Mouse (Mus musculus) heart, embryonic 14.5 days (tissue): ENCODE results near the gene Gm8011. TPM values are rescaled to one million over a fixed set of nuclear protein-coding genes. Genes with fewer than 3 reads are reported as not detected.
"Not testable (repeated sequence)": the region's sequence is repeated elsewhere in the genome, so short reads cannot be mapped to it uniquely, and the experiment has no call there.

ENCODE experiments used
- ATAC-seq: fragments of 200-750 bp; cut with Nextera tagmentation; 2 replicates; pipeline ENCODE4 v1.8.0; 2017; ENCODE audit warnings: low read depth, moderate TSS enrichment; ENCODE audit not compliant: insufficient number of reproducible peaks, insufficient read depth, low FRiP score
- H3K27ac ChIP-seq, 2 experiments: fragments of 200-500 bp in 1 of 2; fragments of 300-500 bp in 1 of 2; sonication (generic) in 1 of 2; replicated peaks in 1 of 2; 2 replicates each; pipeline ENCODE4 v1.5.1; 2012 to 2014; ENCODE audit warnings: low read depth in 2 of 2, low read length in 2 of 2, control low read depth in 1 of 2, mild to moderate bottlenecking in 1 of 2, mixed read lengths in 1 of 2; ENCODE audit not compliant: control insufficient read depth in 1 of 2, insufficient read depth in 1 of 2
- H3K27me3 ChIP-seq: fragments of 300-500 bp; sonication (generic); 2 replicates; pipeline ENCODE4 v1.6.1; 2014; ENCODE audit warnings: mild to moderate bottlenecking, low read length, control low read depth; ENCODE audit not compliant: control insufficient read depth, insufficient read depth
- H3K36me3 ChIP-seq: fragments of 300-500 bp; sonication (generic); 2 replicates; pipeline ENCODE4 v1.6.1; 2014; ENCODE audit warnings: mild to moderate bottlenecking, control low read depth, low read length, mixed read lengths; ENCODE audit not compliant: control insufficient read depth, insufficient read depth
- H3K4me1 ChIP-seq, 2 experiments: fragments of 200-500 bp in 1 of 2; fragments of 300-500 bp in 1 of 2; sonication (generic) in 1 of 2; 2 replicates each; pipeline ENCODE4 v1.6.1; 2012 to 2014; ENCODE audit warnings: low read length in 2 of 2, control low read depth in 1 of 2, mixed read lengths in 1 of 2; ENCODE audit not compliant: control insufficient read depth in 2 of 2, insufficient read depth in 2 of 2
- H3K4me2 ChIP-seq: fragments of 300-500 bp; sonication (generic); 2 replicates; pipeline ENCODE4 v1.6.1; 2014; ENCODE audit warnings: mild to moderate bottlenecking, low read length
- H3K4me3 ChIP-seq, 2 experiments: fragments of 200-500 bp in 1 of 2; fragments of 300-500 bp in 1 of 2; sonication (generic) in 1 of 2; 2 replicates each; pipeline ENCODE4 v1.5.1; 2012 to 2014; ENCODE audit warnings: low read length in 2 of 2, mild to moderate bottlenecking in 2 of 2, control low read depth in 1 of 2, low read depth in 1 of 2, moderate library complexity in 1 of 2; ENCODE audit not compliant: control insufficient read depth in 1 of 2, insufficient read depth in 1 of 2
- H3K9ac ChIP-seq: fragments of 300-500 bp; sonication (generic); 2 replicates; pipeline ENCODE4 v1.6.1; 2014; ENCODE audit warnings: mild to moderate bottlenecking, low read length
- H3K9me3 ChIP-seq: fragments of 300-500 bp; sonication (generic); 2 replicates; pipeline ENCODE4 v1.6.1; 2016; ENCODE audit warnings: low read length, control low read depth; ENCODE audit not compliant: control insufficient read depth
- WGBS: fragments of 180-500 bp; shearing (Covaris S2); extraction: QIAGEN DNeasy Blood & Tissue Kit; methylation state at CpG from one replicate; pipeline ENCODE4 v1.1.7; 2014; 5-methylcytosine and 5-hydroxymethylcytosine counted together
- polyA plus RNA-seq: library from polyadenylated mRNA; unstranded; fragments of >200 nt; fragmentation: Nextera tagmentation; extraction: Ambion mirVana; gene quantifications from 2 replicates; pipeline ENCODE4 v1.2.1, GENCODE M21; 2014

Gene Gm8011
- polyA plus RNA-seq: not detected in 2 replicates

- not testable (repeated sequence) for H3K9me3 ChIP-seq, H3K27me3 ChIP-seq, H3K27ac ChIP-seq, H3K36me3 ChIP-seq, H3K4me1 ChIP-seq, H3K4me2 ChIP-seq, H3K4me3 ChIP-seq, ATAC-seq, H3K9ac ChIP-seq
- WGBS: 40% methylated on average over 2 of the region's 2 CpGs
These were observed at the start of gene Gm8011 for GRCm38 (mm10) chr14:42463581-42463980. Gene Gm8011, plus strand, starts transcription at chr14:42463881.

GRCm38 (mm10) chr14:42439573-42439972 lies 24.1 kb upstream of the Gm8011 start, which contains the start of gene Gm8005:
Gene Gm8005, minus strand, starts transcription at chr14:42439673.
- not testable (repeated sequence) for H3K9me3 ChIP-seq, H3K4me2 ChIP-seq, ATAC-seq, H3K4me3 ChIP-seq, H3K27ac ChIP-seq, H3K27me3 ChIP-seq, H3K9ac ChIP-seq, H3K36me3 ChIP-seq, H3K4me1 ChIP-seq
- WGBS: 91% methylated on average over 2 of the region's 4 CpGs

DNA sequence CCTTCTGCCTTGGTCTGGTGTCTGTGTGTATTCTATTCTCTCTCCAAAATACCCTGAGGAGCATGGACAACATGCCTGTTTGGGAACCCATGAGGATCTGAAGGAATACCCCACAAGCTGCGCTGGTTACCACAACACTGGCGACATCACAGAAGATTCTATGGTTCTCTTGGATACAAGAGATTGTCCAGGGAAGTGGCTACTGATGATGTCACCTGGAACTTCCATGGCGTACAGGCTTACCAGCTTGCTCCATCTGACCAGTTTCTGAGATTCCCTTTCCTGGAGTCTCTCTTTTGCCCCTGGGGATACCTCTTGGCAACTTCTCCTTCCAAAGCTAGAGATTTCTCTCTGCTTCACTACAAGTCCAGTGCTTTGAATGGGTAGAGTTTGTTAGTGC lies 38.6 kb downstream of the Gm8011 start, which contains the start of gene Gm8020:
Gene Gm8020, minus strand, starts transcription at position 101 of the 400 bp plus-strand sequence.
- H3K4me2 ChIP-seq, H3K9ac ChIP-seq, H3K9me3 ChIP-seq, H3K36me3 ChIP-seq, H3K27ac ChIP-seq, ATAC-seq, H3K4me1 ChIP-seq, H3K4me3 ChIP-seq, H3K27me3 ChIP-seq: not testable (repeated sequence)
- WGBS: 75% methylated on average over 1 of the region's 3 CpGs

Other genes with a start within 250 kb of the Gm8011 start
- not detected in 2 replicates for gene Gm17026, start 203.8 kb upstream of the Gm8011 start, polyA plus RNA-seq
- not detected in 2 replicates for gene Gm9611, start 166.5 kb upstream of the Gm8011 start, polyA plus RNA-seq
- gene Gm7995, start 153.7 kb upstream of the Gm8011 start, polyA plus RNA-seq: not detected in 2 replicates
- gene Gm8005, start 24.2 kb upstream of the Gm8011 start, polyA plus RNA-seq: not detected in 2 replicates
- gene Gm8020, start 38.5 kb downstream of the Gm8011 start, polyA plus RNA-seq: not detected in 2 replicates
- not detected in 2 replicates for gene Gm8024, start 60.4 kb downstream of the Gm8011 start, polyA plus RNA-seq
- gene Gm17124, start 136.0 kb downstream of the Gm8011 start, polyA plus RNA-seq: not detected in 2 replicates
- not detected in 2 replicates for gene Gm3633, start 178.0 kb downstream of the Gm8011 start, polyA plus RNA-seq
- gene Gm10378, start 192.1 kb downstream of the Gm8011 start, polyA plus RNA-seq: not detected in 2 replicates